In the genomic region with DNA sequence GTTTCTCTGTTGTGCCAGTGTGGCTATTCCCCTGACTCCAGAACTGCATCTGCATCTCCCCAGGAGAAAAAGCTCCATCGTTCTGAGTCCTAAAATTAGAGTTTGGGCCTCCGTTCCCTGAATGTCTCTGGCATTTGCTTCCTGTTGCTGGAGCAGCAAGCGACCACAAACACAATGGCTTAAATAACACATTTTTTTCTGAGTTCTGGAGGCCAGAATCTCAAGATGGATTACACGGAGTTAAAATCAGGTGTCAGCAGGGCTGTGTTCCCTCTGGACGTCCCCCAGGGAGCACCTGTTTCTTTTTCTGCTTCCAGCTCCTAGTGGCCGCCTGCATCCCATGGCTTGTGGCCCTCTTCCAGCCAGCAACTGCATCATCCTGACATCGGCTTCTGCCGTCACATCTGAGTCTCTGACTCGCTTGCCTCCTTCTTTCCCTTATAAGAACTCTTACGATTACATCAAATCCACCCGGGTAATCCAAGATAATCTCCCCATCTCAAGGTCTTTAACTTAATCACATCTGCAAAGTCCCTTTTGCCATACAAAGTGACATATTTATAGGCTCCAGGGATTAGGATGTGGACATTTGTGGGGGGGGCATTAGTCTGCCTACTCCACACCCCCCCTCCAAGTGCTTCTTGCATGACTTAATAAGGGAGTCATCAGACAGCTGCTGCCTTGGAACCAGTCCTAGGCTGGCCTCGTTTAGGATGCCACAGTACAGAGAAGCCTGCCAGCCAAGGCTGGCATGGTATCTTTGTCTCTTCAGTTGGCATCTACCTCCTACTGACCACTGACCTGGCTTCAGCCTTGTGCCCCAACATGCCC, we compare ENCODE assay signal across 8 mouse cellular contexts. TPM values are rescaled to one million over a fixed set of nuclear protein-coding genes. Genes with fewer than 3 reads are reported as not detected.
A peak's percentile ranks its signal among the peaks of the same experiment; 100 is the strongest.
DNase-seq lines count a peak whose midpoint lies in the region; TF ChIP-seq lines count a peak whose summit lies in the region.
"Had no signal": no experiment of that assay in that cellular context is flagged by ENCODE, and none has a peak within 500 bp of the region (broad histone marks: within the 10 kb centered on the region; RNA-seq: fewer than 3 reads in every experiment).

No protein-coding gene starts in this region.

- peaks cover 32% of the 10 kb centered on the region for H3K4me1 ChIP-seq in olfactory bulb, adult 2 months (ENCODE audit: control insufficient read depth, insufficient read depth, low read length)

- 0 out of 2 replicates have a peak overlapping the region, but pooled peaks have one; percentile 6 for H3K27ac ChIP-seq in olfactory bulb, adult 2 months (ENCODE audit: insufficient read depth, low read depth, low read length)
- H3K27ac ChIP-seq: limb, embryonic 15.5 days had no signal

- peak; percentile 72 for DNase-seq in layer of hippocampus, adult 11-12 months (ENCODE audit: low spot score)
- DNase-seq in layer of hippocampus, postnatal 10 days (ENCODE audit: low spot score in 2 of 2) = no peak
- DNase-seq in cerebellum, adult 11 months = peak; percentile 84
- peak; percentile 84 to 93 for DNase-seq in gastrocnemius, adult 8-10 months (ENCODE audit: low spot score in 2 of 2)
- no peak for DNase-seq in testis, postnatal 14 days (ENCODE audit: low spot score)
- no peak for DNase-seq in lung, postnatal 36 days

- no peak for TF ChIP-seq POLR2A in olfactory bulb, adult 2 months (IDR thresholded peaks at IDR 0.05; ENCODE audit: insufficient read depth, low read depth, low read length)

- TF ChIP-seq CTCF in olfactory bulb, adult 2 months (IDR thresholded peaks at IDR 0.05; ENCODE audit: insufficient read depth, low read depth, low read length) = no peak

- no peak overlapping the region for H3K4me3 ChIP-seq in olfactory bulb, adult 2 months (ENCODE audit: insufficient read depth, low read depth, low read length)
- H3K4me3 ChIP-seq: limb, embryonic 15.5 days had no signal

- 41% methylated on average over 12 of the region's 12 CpGs for WGBS in olfactory bulb, adult 2 months

RNA-seq across cellular contexts. Expression of gene Enho, which starts 21.0 kb away (rescaled TPM):
- 10 to 100 TPM; 63.4 to 66.5 TPM for total RNA-seq in layer of hippocampus, postnatal 10 days (2021)
- 10 to 100 TPM in 3 of 4 experiments, 1 to 10 TPM in 1; 8.4 to 13.1 (median 10.3) TPM for total RNA-seq in gastrocnemius, adult 8-10 months (2022)
- not detected in 2 replicates for polyA plus RNA-seq in olfactory bulb, adult 2 months (2012; ENCODE audit: insufficient read depth, insufficient read length, low replicate concordance, missing spikeins)

RNA-seq across cellular contexts. Expression of gene Dnaic1, which starts 49.6 kb away (rescaled TPM):
- 1 to 10 TPM; 5.4 to 8.3 TPM for total RNA-seq in layer of hippocampus, postnatal 10 days (2021)
- 1 to 10 TPM in 1 of 4 experiments, under 1 TPM in 2, not detected in 1; 0.88 to 1.1 (median 0.94) TPM for total RNA-seq in gastrocnemius, adult 8-10 months (2022)
- not detected in 2 replicates for polyA plus RNA-seq in olfactory bulb, adult 2 months (2012; ENCODE audit: insufficient read depth, insufficient read length, low replicate concordance, missing spikeins)

RNA-seq across cellular contexts. Expression of gene Fam219a, which starts 49.8 kb away (rescaled TPM):
- 100 to 1,000 TPM; 168 to 186 TPM for total RNA-seq in layer of hippocampus, postnatal 10 days (2021)
- 10 to 100 TPM; 19.1 to 29.8 (median 24.0) TPM for total RNA-seq in gastrocnemius, adult 8-10 months (2022)
- polyA plus RNA-seq in olfactory bulb, adult 2 months (2012; ENCODE audit: insufficient read depth, insufficient read length, low replicate concordance, missing spikeins) = not detected in 2 replicates

Comparison
In these comparisons a context has a peak if more than half of its experiments do, and no peak if none do; other contexts are left out.
1. DNase-seq: peak in layer of hippocampus, adult 11-12 months (single experiment), cerebellum, adult 11 months (single experiment) and gastrocnemius, adult 8-10 months (2 of 2); none in layer of hippocampus, postnatal 10 days (0 of 2), testis, postnatal 14 days (single experiment) and lung, postnatal 36 days (single experiment).
2. RNA of gene Enho, which starts 21.0 kb away (total RNA-seq): 63.4 to 66.5 TPM in layer of hippocampus, postnatal 10 days; 8.4 to 13.1 TPM in gastrocnemius, adult 8-10 months; every median in the first group is over 4 times any median in the second.
3. RNA of gene Fam219a, which starts 49.8 kb away (total RNA-seq): 168 to 186 TPM in layer of hippocampus, postnatal 10 days; 19.1 to 29.8 TPM in gastrocnemius, adult 8-10 months; every median in the first group is over 4 times any median in the second.